Mouse (Mus musculus): ENCODE results near the gene Mansc1.

DNA sequence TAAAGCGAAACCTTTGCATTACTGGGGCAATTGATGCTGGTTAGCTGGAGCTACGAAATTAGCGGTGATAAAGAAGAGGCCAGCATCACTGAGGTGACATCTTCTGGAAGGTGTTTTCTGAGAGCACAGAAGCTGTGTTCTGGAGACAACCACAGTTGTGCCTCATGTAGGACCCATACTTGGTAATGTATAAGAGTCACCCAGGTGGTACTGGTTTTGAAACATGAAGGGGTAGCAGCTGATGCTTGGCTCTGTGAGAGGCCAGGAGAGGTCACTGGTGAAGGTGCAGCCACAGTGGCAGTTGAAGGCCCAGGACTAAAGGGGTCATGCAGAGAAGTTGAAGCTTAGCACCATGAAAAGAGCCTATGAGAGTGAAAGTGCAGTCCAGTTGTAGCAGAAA lies 6.9 kb upstream of the Mansc1 start, which contains the start of gene Borcs5:
- TF ChIP-seq CTCF (IDR thresholded peaks at IDR 0.05; ENCODE audit: low read depth) (no peak), EP300 (IDR thresholded peaks at IDR 0.05; ENCODE audit: low read depth) (no peak)

Measured in heart, postnatal 0 days (tissue).